Mouse (Mus musculus) neural tube, embryonic 14.5 days (tissue): ENCODE data around the gene Ssbp3. TPM values are rescaled to one million over a fixed set of nuclear protein-coding genes. Genes with fewer than 3 reads are reported as not detected.

Experiments used
- ATAC-seq: fragments of 200-750 bp; cut with Nextera tagmentation; 2 replicates; pipeline ENCODE4 v1.8.0; 2017; ENCODE audit warnings: low read depth, mild to moderate bottlenecking, moderate TSS enrichment, moderate library complexity
- H3K27ac ChIP-seq: fragments of 300-500 bp; sonication (generic); 2 replicates; pipeline ENCODE4 v1.5.1; 2014; ENCODE audit warnings: low read depth, mild to moderate bottlenecking, control low read depth, low read length, moderate library complexity, mixed read lengths
- H3K27me3 ChIP-seq: fragments of 300-500 bp; sonication (generic); 2 replicates; pipeline ENCODE4 v1.6.1; 2014; ENCODE audit warnings: low read length; ENCODE audit not compliant: control insufficient read depth, insufficient read depth
- H3K36me3 ChIP-seq: fragments of 300-500 bp; sonication (generic); 2 replicates; pipeline ENCODE4 v1.6.1; 2014; ENCODE audit warnings: low read length, mixed read lengths; ENCODE audit not compliant: control insufficient read depth, insufficient read depth
- H3K4me1 ChIP-seq: fragments of 300-500 bp; sonication (generic); 2 replicates; pipeline ENCODE4 v1.6.1; 2014; ENCODE audit warnings: low read length; ENCODE audit not compliant: control insufficient read depth, insufficient read depth
- H3K4me2 ChIP-seq: fragments of 300-500 bp; sonication (generic); 2 replicates; pipeline ENCODE4 v1.6.1; 2014; ENCODE audit warnings: mild to moderate bottlenecking, low read depth, low read length, control low read depth
- H3K4me3 ChIP-seq: fragments of 300-500 bp; sonication (generic); 2 replicates; pipeline ENCODE4 v1.5.1; 2014; ENCODE audit warnings: low read depth, low read length, control low read depth, mixed read lengths
- H3K9ac ChIP-seq: fragments of 300-500 bp; sonication (generic); replicated peaks from 2 replicates; pipeline ENCODE4 v1.6.1; 2014; ENCODE audit warnings: low read depth, mild to moderate bottlenecking, control low read depth, low read length, mixed read lengths
- H3K9me3 ChIP-seq: fragments of 300-500 bp; sonication (generic); 2 replicates; pipeline ENCODE4 v1.6.1; 2016; ENCODE audit warnings: low read length; ENCODE audit not compliant: control insufficient read depth
- WGBS: fragments of 180-500 bp; shearing (Covaris S2); extraction: QIAGEN DNeasy Blood & Tissue Kit; methylation state at CpG from one replicate; pipeline ENCODE4 v1.1.7; 2014; 5-methylcytosine and 5-hydroxymethylcytosine counted together
- polyA plus RNA-seq: library from polyadenylated mRNA; unstranded; fragments of >200 nt; fragmentation: Nextera tagmentation; extraction: Ambion mirVana; gene quantifications from 2 replicates; pipeline ENCODE4 v1.2.1, GENCODE M21; 2014

The Ssbp3 gene
- polyA plus RNA-seq, 1 experiment from 2014 or later: 106 TPM

DNA sequence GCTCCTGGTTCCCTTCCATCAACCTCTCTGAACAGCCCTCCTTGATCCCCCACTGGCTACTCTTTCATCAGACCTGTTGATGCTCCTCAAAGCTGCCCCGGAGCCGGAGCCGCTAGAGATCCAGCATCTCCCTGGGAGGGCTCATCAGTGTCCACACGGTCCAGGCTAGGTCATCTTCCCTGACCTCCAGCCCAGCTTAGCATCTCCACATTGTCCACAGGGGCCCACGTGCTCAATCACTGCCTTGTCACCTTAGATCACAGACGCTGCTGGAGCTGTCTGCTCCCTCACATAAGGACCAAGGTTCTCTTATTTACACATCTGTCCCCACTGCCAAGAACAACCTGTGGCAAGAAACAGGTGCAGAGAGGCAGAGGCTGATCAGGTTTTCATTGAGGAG is 9.8 kb upstream of the Ssbp3 start:
- Histone ChIP-seq H3K36me3 (no peaks in the 10 kb centered on the region), H3K4me1 (no peaks in the 10 kb centered on the region), H3K9me3 (no peaks in the 10 kb centered on the region), H3K4me3 (no peak overlapping the region), H3K9ac (no peak overlapping the region), H3K4me2 (no peak overlapping the region), H3K27me3 (no peaks in the 10 kb centered on the region), H3K27ac (no peak overlapping the region)
- 31% methylated on average over 6 of the region's 6 CpGs for WGBS
- ATAC-seq: no peak

DNA sequence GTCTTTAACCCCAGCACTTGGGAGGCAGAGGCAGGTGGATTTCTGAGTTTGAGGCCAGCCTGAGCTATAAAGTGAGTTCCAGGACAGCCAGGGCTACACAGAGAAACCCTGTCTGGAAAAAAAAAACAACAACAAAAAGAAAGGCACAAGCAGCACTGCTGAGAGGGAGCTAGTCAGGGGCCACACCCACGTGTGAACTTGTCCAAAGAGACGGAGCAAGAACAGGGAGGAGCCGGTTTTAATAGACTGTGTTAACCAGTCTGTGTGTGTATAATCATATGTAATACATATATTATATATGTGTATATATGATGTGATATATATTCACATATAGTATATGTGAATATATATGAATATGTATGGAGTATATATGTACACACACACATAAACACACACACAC is 8.9 kb upstream of the Ssbp3 start:
- WGBS: 84% methylated on average over 3 of the region's 3 CpGs

DNA sequence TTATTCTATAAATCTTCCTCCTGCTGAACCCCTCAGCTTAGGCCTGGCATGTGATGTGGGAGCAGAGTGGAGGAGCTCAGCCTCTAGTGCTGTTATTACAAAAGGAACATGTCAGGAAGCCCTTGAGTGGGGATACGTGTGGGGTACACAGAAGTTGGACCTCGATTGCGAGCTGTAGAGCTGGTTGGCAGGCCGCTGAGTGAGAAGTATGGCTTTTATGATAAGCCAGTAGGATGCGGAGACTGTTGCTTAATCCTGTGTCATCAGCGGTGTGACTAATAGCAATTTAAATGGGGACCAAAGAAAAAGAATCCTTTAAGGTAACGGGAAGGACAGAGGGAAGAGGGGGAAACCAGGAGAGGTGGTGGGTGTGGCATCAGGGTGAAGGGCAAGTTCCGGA is 8.3 kb upstream of the Ssbp3 start:
- Histone ChIP-seq H3K4me1 (no peaks in the 10 kb centered on the region), H3K27ac (no peak overlapping the region), H3K4me2 (no peak overlapping the region), H3K9ac (no peak overlapping the region), H3K9me3 (no peaks in the 10 kb centered on the region), H3K4me3 (no peak overlapping the region), H3K27me3 (no peaks in the 10 kb centered on the region), H3K36me3 (no peaks in the 10 kb centered on the region)
- WGBS: 73% methylated on average over 8 of the region's 8 CpGs
- no peak for ATAC-seq

More for the DNA sequence above, 8.9 kb upstream of the Ssbp3 start:
- no peak overlapping the region for H3K4me2 ChIP-seq
- no peak overlapping the region for H3K9ac ChIP-seq
- ATAC-seq: no peak
- no peaks in the 10 kb centered on the region for H3K4me1 ChIP-seq
- H3K4me3 ChIP-seq: no peak overlapping the region
- H3K36me3 ChIP-seq: no peaks in the 10 kb centered on the region
- no peak overlapping the region for H3K27ac ChIP-seq
- no peaks in the 10 kb centered on the region for H3K9me3 ChIP-seq
- no peaks in the 10 kb centered on the region for H3K27me3 ChIP-seq

DNA sequence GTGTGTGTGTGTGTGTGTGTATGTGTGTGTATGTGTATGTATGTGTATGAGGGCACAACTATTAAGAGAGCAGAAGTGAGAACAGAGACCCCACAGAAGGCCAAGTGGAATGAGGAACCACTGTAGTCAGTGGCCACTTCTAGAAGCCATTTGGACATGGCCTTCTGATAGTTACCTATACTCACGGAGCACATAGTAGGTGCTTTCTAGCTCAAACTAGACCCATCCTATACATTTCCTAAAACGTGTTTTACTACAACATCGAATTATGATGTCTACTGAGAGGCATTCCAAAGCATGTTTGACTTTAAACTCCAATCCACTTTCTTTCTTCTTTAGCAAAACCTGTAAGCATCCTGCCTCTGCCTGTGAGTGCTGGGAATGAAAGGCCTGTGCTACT is 4.6 kb upstream of the Ssbp3 start:
- 94% methylated on average over 3 of the region's 3 CpGs for WGBS
- Histone ChIP-seq H3K4me2 (no peak overlapping the region), H3K4me1 (peaks cover 22% of the 10 kb centered on the region), H3K9me3 (no peaks in the 10 kb centered on the region), H3K36me3 (no peaks in the 10 kb centered on the region), H3K4me3 (no peak overlapping the region), H3K27ac (no peak overlapping the region), H3K27me3 (no peaks in the 10 kb centered on the region), H3K9ac (no peak overlapping the region)
- ATAC-seq: no peak

DNA sequence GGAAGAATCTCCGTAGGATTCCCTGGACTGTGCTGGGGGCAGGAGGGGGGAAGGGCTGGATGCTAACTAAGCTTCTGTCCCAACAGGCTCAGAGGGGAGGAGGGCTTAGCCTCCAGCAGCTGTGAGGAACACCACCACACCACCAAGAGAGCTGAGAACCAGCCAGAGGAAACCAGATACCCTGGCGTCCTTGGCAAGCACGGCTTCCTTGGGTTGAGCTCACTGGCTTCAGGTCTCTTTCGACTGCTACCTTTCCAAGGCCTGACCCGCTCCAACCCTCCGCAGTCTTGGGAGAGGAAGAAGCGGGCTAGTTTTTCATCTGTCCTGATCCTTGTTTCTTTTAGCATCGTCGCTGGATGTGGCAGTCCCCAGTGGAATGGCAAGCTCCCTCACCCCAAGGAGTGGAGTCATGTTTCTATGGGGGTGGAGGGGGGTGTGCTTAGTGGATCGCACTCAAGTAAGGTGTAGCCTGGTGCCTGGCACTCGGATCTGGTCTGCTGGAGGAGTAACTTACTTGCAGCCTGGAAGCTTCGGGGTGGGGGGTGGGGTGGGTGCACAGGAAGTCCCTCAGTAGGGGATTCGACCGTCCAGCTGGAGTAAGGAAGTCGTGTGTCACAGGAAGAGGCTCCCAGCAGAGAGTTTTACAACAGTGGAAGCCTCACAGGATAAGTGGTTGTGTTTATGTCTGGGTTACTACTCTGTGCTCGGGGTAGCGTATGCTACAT is 2.6 kb upstream of the Ssbp3 start:
- Histone ChIP-seq H3K27me3 (no peaks in the 10 kb centered on the region), H3K9ac (no peak overlapping the region), H3K36me3 (no peaks in the 10 kb centered on the region), H3K4me3 (no peak overlapping the region), H3K4me2 (peak overlapping the region; percentile 5; the same call in 1 of the 2 replicates), H3K4me1 (peaks cover 24% of the 10 kb centered on the region), H3K9me3 (no peaks in the 10 kb centered on the region), H3K27ac (peak overlapping the region; percentile 99; the same call in 1 of the 2 replicates)
- 18% methylated on average over 17 of the region's 17 CpGs for WGBS
- ATAC-seq: no peak

DNA sequence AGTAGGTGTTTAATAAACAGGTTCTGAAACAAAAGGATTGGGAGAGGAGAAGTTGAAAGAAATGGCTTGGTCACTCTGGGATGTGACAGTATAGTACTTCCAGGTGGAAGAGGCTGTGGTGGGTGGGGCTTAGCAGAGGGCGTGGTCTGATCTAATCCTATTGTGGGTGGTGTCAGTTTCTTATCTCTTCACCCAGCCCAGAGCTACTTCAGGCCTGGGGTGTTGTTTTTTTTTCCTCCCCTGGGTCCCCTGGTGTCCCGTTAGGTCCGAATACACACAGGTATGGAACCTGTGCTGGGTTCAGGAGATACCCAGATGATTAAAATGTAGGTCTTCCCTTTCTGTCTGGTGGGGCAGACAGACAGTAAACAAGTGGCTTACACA is 2.1 kb upstream of the Ssbp3 start:
- no peak for ATAC-seq
- H3K36me3 ChIP-seq: no peaks in the 10 kb centered on the region
- H3K9ac ChIP-seq: no peak overlapping the region
- no peak overlapping the region for H3K4me3 ChIP-seq
- peaks cover 29% of the 10 kb centered on the region for H3K4me1 ChIP-seq
- H3K27me3 ChIP-seq: no peaks in the 10 kb centered on the region
- WGBS: 35% methylated on average over 3 of the region's 3 CpGs
- H3K4me2 ChIP-seq: no peak overlapping the region; the same call in 1 of the 2 replicates
- H3K27ac ChIP-seq: peak overlapping the region; percentile 99
- no peaks in the 10 kb centered on the region for H3K9me3 ChIP-seq

DNA sequence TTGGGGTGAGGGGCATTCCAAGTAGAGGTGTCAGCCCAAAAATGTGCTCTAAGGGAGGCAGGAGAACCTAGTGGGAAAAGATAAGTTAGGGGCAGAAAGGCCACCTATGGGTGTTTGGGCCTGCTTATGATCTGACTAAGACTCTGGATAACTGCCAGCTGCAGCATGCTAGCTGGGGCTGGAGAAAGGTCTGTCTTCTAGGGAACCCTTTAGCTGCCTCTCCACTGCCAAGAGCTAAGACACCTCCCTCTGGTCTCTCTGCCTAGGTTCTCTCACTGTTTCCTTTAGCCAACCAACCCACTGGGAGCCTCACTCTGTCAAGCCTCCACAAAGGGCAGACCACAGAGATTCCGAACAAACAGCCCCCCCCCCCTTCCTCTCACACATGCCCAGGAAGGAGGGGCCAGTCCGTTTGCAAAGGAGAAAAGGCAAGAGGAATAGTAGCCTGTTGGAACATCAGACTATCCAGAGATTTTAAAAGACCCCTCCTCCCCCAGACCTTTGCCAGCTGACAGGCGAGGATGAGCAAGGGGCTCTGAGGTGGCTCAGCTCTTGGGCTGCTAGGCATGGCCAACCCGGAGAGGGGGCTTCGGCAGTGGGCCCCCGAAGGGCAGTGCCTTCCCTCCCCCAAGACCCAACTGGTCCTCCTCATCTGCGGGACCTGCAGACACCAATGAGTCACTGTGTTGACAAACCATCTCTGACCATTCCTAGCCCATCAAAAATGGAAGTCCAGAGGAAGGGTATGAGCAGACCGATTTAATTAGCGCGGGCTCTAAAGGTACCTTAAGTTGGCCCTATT is 1.4 kb upstream of the Ssbp3 start:
- no peaks in the 10 kb centered on the region for H3K9me3 ChIP-seq
- no peaks in the 10 kb centered on the region for H3K36me3 ChIP-seq
- 3% methylated on average over 10 of the region's 10 CpGs for WGBS
- H3K9ac ChIP-seq: no peak overlapping the region
- peak overlapping the region; percentile 99 for H3K27ac ChIP-seq
- peak overlapping the region; percentile 64; the same call in 1 of the 2 replicates for H3K4me2 ChIP-seq
- H3K27me3 ChIP-seq: no peaks in the 10 kb centered on the region
- H3K4me3 ChIP-seq: no peak overlapping the region
- H3K4me1 ChIP-seq: peaks cover 37% of the 10 kb centered on the region
- no peak; the same call in 1 of the 2 replicates for ATAC-seq

DNA sequence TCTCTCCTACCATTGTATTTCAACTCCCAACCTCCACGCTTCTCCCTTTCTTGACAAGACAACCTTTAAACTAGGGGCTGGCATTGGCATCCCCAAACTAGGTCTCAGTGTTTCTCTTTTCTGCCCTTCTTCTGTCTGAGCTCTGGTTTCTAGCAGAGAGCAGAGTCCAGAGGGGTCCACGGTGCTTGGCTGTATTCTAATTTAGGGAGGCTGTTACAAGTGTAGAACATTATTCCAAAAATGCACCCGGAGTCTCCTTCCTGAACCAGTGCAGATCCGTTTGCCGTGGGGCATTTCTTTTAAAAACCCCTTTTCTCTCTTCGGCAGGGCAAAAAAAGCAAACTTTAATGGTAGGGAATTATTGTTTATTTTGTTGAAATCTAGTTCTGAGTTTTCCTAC is 704 bp upstream of the Ssbp3 start:
- peaks cover 2% of the 10 kb centered on the region; the same call in 1 of the 2 replicates for H3K36me3 ChIP-seq
- H3K4me2 ChIP-seq: peak overlapping the region; percentile 64
- H3K9ac ChIP-seq: no peak overlapping the region; the same call in 1 of the 2 replicates
- peak overlapping the region; percentile 99 for H3K27ac ChIP-seq
- WGBS: 1% methylated on average over 6 of the region's 6 CpGs
- peak overlapping the region; percentile 100 for H3K4me3 ChIP-seq
- H3K4me1 ChIP-seq: peaks cover 43% of the 10 kb centered on the region
- no peaks in the 10 kb centered on the region for H3K9me3 ChIP-seq
- no peaks in the 10 kb centered on the region for H3K27me3 ChIP-seq
- no peak for ATAC-seq

DNA sequence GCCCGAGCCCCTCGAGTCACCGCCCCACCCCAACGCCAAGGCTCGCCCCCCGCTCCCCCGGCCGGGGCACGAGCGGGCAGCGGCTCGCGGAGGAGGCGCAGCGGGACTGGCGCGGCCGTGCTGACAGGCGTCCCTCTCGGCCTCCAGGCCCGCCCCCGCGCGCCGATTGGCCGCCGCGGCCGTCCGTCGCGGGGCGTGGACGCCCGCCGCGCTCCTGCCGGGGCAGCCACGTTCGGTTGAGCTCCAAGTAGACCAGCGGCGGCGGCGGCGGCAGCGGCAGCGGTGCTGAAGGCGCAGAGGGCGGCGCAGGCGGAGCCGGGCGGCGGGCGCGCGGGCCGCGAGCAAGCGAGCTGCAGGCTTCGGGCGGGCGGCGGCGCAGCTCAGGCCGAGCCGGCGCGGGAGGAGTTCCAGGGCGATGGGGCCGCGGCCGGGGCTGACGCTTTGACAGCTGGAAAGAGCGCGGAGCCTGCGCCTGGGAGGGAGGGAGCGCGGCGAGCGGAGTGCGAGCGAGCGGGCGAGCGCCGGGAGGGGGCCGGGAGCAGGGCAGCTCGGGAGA is 823 bp downstream of the Ssbp3 start:
- Histone ChIP-seq H3K4me3 (peak overlapping the region; percentile 100), H3K27ac (peak overlapping the region; percentile 99), H3K4me1 (peaks cover 56% of the 10 kb centered on the region), H3K4me2 (peak overlapping the region; percentile 64), H3K9me3 (no peaks in the 10 kb centered on the region), H3K27me3 (no peaks in the 10 kb centered on the region), H3K9ac (peak overlapping the region; percentile 90), H3K36me3 (peaks cover 15% of the 10 kb centered on the region)
- ATAC-seq: peak; percentile 88
- under 1% methylated on average over 87 of the region's 89 CpGs for WGBS
